Mouse (Mus musculus): ENCODE results near the gene Drg1.

DNA sequence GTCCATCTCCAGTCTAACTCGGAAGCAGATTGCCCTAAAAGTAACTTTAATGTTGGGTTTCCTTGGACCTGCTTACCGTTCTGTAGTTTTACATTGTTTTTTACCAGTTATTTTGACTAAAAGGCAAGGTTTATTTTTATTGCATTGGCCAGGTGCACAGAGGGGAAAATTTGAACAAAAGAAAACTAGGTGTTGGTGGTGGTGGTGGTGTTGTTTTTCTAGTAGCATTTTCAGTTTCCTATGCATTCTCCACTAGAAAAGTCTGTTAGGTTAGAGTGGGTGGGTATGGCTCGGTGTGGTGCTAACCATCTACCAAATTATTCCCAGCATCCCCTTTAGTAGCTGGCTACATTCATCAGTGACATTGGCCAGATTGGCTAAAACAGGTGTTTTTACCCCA is 59.4 kb downstream of the Drg1 start:
- no peak for TF ChIP-seq CTCF (IDR thresholded peaks at IDR 0.05; ENCODE audit: borderline replicate concordance, control insufficient read depth, extremely low read depth, insufficient read depth, low read length, poor library complexity)
- no peak for TF ChIP-seq POLR2A (IDR thresholded peaks at IDR 0.05; ENCODE audit: control insufficient read depth, extremely low read depth, insufficient read depth, low read length, poor library complexity)

All from thymus, adult 2 months (tissue).